Mouse (Mus musculus) ES-Bruce4 (cell line): ENCODE measurements around the gene Scaper. TPM values are rescaled to one million over a fixed set of nuclear protein-coding genes. Genes with fewer than 3 reads are reported as not detected.

Experiments used
- H3K27ac ChIP-seq: 2 replicates; pipeline ENCODE4 v1.5.1; 2012; ENCODE audit warnings: low read length, inconsistent platforms; ENCODE audit not compliant: insufficient read depth
- H3K27me3 ChIP-seq: 2 replicates; pipeline ENCODE4 v1.6.1; 2012; ENCODE audit warnings: mild to moderate bottlenecking, low read length, inconsistent platforms; ENCODE audit not compliant: control insufficient read depth, poor library complexity, insufficient read depth, severe bottlenecking
- H3K36me3 ChIP-seq: 2 replicates; pipeline ENCODE4 v1.6.1; 2012; ENCODE audit warnings: inconsistent platforms, mild to moderate bottlenecking, low read length, moderate library complexity; ENCODE audit not compliant: control insufficient read depth, poor library complexity, insufficient read depth, severe bottlenecking
- H3K4me1 ChIP-seq: one replicate; pipeline ENCODE4 v1.8.1; 2011; ENCODE audit warnings: low read length; ENCODE audit not compliant: control insufficient read depth, insufficient read depth
- H3K4me3 ChIP-seq: 2 replicates; pipeline ENCODE4 v1.5.1; 2011; ENCODE audit warnings: low read depth, mild to moderate bottlenecking, low read length
- H3K9ac ChIP-seq: 2 replicates; pipeline ENCODE4 v1.6.1; 2012; ENCODE audit warnings: low read depth, mild to moderate bottlenecking, inconsistent platforms; ENCODE audit not compliant: poor library complexity, severe bottlenecking
- H3K9me3 ChIP-seq: replicated peaks from 2 replicates; pipeline ENCODE4 v1.6.1; 2012; ENCODE audit warnings: mild to moderate bottlenecking, low read length, inconsistent platforms; ENCODE audit not compliant: control insufficient read depth, poor library complexity, insufficient read depth, severe bottlenecking
- CTCF ChIP-seq: IDR thresholded peaks from one replicate; pipeline ENCODE4 v1.8.1; 2011; ENCODE audit warnings: low read depth, low read length
- EP300 ChIP-seq: IDR thresholded peaks from 2 replicates; pipeline ENCODE4 v1.6.1; 2011; ENCODE audit warnings: low read depth, low read length; ENCODE audit not compliant: insufficient read depth
- POLR2A ChIP-seq: IDR thresholded peaks from one replicate; pipeline ENCODE4 v1.8.1; 2011; ENCODE audit warnings: low read length; ENCODE audit not compliant: insufficient read depth
- polyA plus RNA-seq: library from polyadenylated mRNA; stranded (reverse); fragments of >200 nt; gene quantifications from 2 replicates; pipeline ENCODE4 v1.2.4, GENCODE M21; 2011; ENCODE audit warnings: low read depth; ENCODE audit not compliant: missing spikeins, insufficient read depth, insufficient read length

Scaper gene
- polyA plus RNA-seq, 1 experiment = 22.7 TPM

GRCm38 (mm10) chr9:55581414-55581813, 356.5 kb downstream of the Scaper start:
- Histone ChIP-seq H3K9ac (no peak overlapping the region), H3K4me1 (no peaks in the 10 kb centered on the region), H3K36me3 (no peaks in the 10 kb centered on the region), H3K27me3 (no peaks in the 10 kb centered on the region), H3K9me3 (no peaks in the 10 kb centered on the region), H3K4me3 (no peak overlapping the region), H3K27ac (no peak overlapping the region)
- TF ChIP-seq CTCF = no peak
- no peak for TF ChIP-seq POLR2A
- TF ChIP-seq EP300 = no peak

GRCm38 (mm10) chr9:55576571-55576970, 361.3 kb downstream of the Scaper start:
- TF ChIP-seq POLR2A (no peak), CTCF (no peak), EP300 (no peak)
- no peaks in the 10 kb centered on the region for H3K9me3 ChIP-seq
- H3K4me3 ChIP-seq = no peak overlapping the region
- no peak overlapping the region for H3K9ac ChIP-seq
- no peaks in the 10 kb centered on the region for H3K36me3 ChIP-seq
- H3K27me3 ChIP-seq = no peaks in the 10 kb centered on the region
- no peak overlapping the region for H3K27ac ChIP-seq
- H3K4me1 ChIP-seq = no peaks in the 10 kb centered on the region

- H3K9ac ChIP-seq = no peak overlapping the region
- no peak overlapping the region for H3K27ac ChIP-seq
- TF ChIP-seq EP300 = no peak
- no peak for TF ChIP-seq CTCF
- TF ChIP-seq POLR2A = no peak
- H3K4me1 ChIP-seq = no peaks in the 10 kb centered on the region
- H3K9me3 ChIP-seq = no peaks in the 10 kb centered on the region
- no peaks in the 10 kb centered on the region for H3K36me3 ChIP-seq
- no peaks in the 10 kb centered on the region for H3K27me3 ChIP-seq
- H3K4me3 ChIP-seq = no peak overlapping the region
Measured at GRCm38 (mm10) chr9:55571071-55571470, 366.8 kb downstream of the Scaper start.

- H3K9ac ChIP-seq = no peak overlapping the region
- no peak for TF ChIP-seq CTCF
- no peak for TF ChIP-seq EP300
- TF ChIP-seq POLR2A = no peak
Measured at GRCm38 (mm10) chr9:55568466-55569159, 369.3 kb downstream of the Scaper start.

GRCm38 (mm10) chr9:55560960-55561359, 377.0 kb downstream of the Scaper start:
- Histone ChIP-seq H3K9me3 (no peaks in the 10 kb centered on the region), H3K4me1 (peaks cover 2% of the 10 kb centered on the region), H3K27me3 (no peaks in the 10 kb centered on the region), H3K9ac (no peak overlapping the region), H3K27ac (no peak overlapping the region), H3K4me3 (no peak overlapping the region), H3K36me3 (no peaks in the 10 kb centered on the region)
- TF ChIP-seq EP300 = no peak
- no peak for TF ChIP-seq CTCF
- TF ChIP-seq POLR2A = no peak

More at GRCm38 (mm10) chr9:55568466-55569159, 369.3 kb downstream of the Scaper start:
- Histone ChIP-seq H3K4me3 (no peak overlapping the region), H3K27me3 (no peaks in the 10 kb centered on the region), H3K4me1 (no peaks in the 10 kb centered on the region), H3K27ac (no peak overlapping the region), H3K36me3 (no peaks in the 10 kb centered on the region), H3K9me3 (no peaks in the 10 kb centered on the region)

GRCm38 (mm10) chr9:55554986-55555385, 382.9 kb downstream of the Scaper start:
- H3K9ac ChIP-seq = no peak overlapping the region
- H3K4me1 ChIP-seq = peaks cover 3% of the 10 kb centered on the region
- no peak overlapping the region for H3K4me3 ChIP-seq
- no peaks in the 10 kb centered on the region for H3K27me3 ChIP-seq
- no peaks in the 10 kb centered on the region for H3K36me3 ChIP-seq
- H3K27ac ChIP-seq = no peak overlapping the region
- H3K9me3 ChIP-seq = no peaks in the 10 kb centered on the region
- TF ChIP-seq EP300 (no peak), POLR2A (no peak), CTCF (no peak)
